Mouse (Mus musculus) heart, postnatal 4 days (tissue): ENCODE data around the gene Cfap206. TPM values are rescaled to one million over a fixed set of nuclear protein-coding genes. Genes with fewer than 3 reads are reported as not detected.
"Not testable (repeated sequence)": the region's sequence is repeated elsewhere in the genome, so short reads cannot be mapped to it uniquely, and the experiment has no call there.

ENCODE experiments used
- DNase-seq: peaks from one replicate; pipeline ENCODE4 v3.0.0; 2021
- total RNA-seq, 2 experiments: library from RNA; stranded (reverse); gene quantifications; 2 replicates each; pipeline ENCODE4 v1.2.3; 2021

The Cfap206 gene
- total RNA-seq, result under 1 TPM; 0.29 to 0.54 TPM

- DNase-seq, result peak; percentile 77
Observed at GRCm38 (mm10) chr4:34729851-34730341, at the start of gene Cfap206. Gene Cfap206 (minus strand): TSS chr4:34730206.

GRCm38 (mm10) chr4:34777677-34778527 is 47.9 kb upstream of the Cfap206 start, which contains the start of gene Smim8:
Gene Smim8 (minus strand): TSS chr4:34778423.
- DNase-seq, result peak; percentile 96

GRCm38 (mm10) chr4:34771652-34772371 is 41.8 kb upstream of the Cfap206 start:
- DNase-seq, result no peak

- DNase-seq, result no peak
Observed at GRCm38 (mm10) chr4:34756163-34756562, 26.2 kb upstream of the Cfap206 start, which contains the start of gene Gm136. Gene Gm136 (minus strand): TSS chr4:34756263.

- peak; percentile 16 for DNase-seq
Observed at GRCm38 (mm10) chr4:34749236-34749635, 19.2 kb upstream of the Cfap206 start.

GRCm38 (mm10) chr4:34734461-34734860 is 4.5 kb upstream of the Cfap206 start:
- DNase-seq, result no peak

GRCm38 (mm10) chr4:34733415-34733814 is 3.4 kb upstream of the Cfap206 start:
- not testable (repeated sequence) for DNase-seq

- DNase-seq, result not testable (repeated sequence)
Observed at GRCm38 (mm10) chr4:34725710-34726109, 4.3 kb downstream of the Cfap206 start.

- DNase-seq, result no peak
Observed at GRCm38 (mm10) chr4:34724306-34724705, 5.7 kb downstream of the Cfap206 start.

- DNase-seq, result no peak
Observed at GRCm38 (mm10) chr4:34723186-34723585, 6.8 kb downstream of the Cfap206 start.

- DNase-seq, result no peak
Observed at GRCm38 (mm10) chr4:34720127-34720895, 9.7 kb downstream of the Cfap206 start.

- DNase-seq, result no peak
Observed at GRCm38 (mm10) chr4:34719421-34719820, 10.6 kb downstream of the Cfap206 start.

GRCm38 (mm10) chr4:34715062-34715461 is 14.9 kb downstream of the Cfap206 start:
- no peak for DNase-seq

GRCm38 (mm10) chr4:34708127-34708526 is 21.9 kb downstream of the Cfap206 start:
- DNase-seq, result no peak

GRCm38 (mm10) chr4:34707248-34707647 is 22.8 kb downstream of the Cfap206 start:
- DNase-seq, result no peak

- DNase-seq, result no peak
Observed at GRCm38 (mm10) chr4:34703029-34703428, 27.0 kb downstream of the Cfap206 start.

GRCm38 (mm10) chr4:34702231-34702630 is 27.8 kb downstream of the Cfap206 start:
- no peak for DNase-seq

- DNase-seq, result peak; percentile 73
Observed at GRCm38 (mm10) chr4:34701528-34701927, 28.5 kb downstream of the Cfap206 start.

- no peak for DNase-seq
Observed at GRCm38 (mm10) chr4:34688021-34688420, 42.0 kb downstream of the Cfap206 start.

- DNase-seq, result peak; percentile 94
Observed at GRCm38 (mm10) chr4:34686874-34687567, 43.0 kb downstream of the Cfap206 start, which contains the start of gene Slc35a1. Gene Slc35a1 (minus strand): TSS chr4:34687438.

GRCm38 (mm10) chr4:34680530-34680929 is 49.5 kb downstream of the Cfap206 start:
- DNase-seq, result peak; percentile 23

GRCm38 (mm10) chr4:34673721-34674120 is 56.3 kb downstream of the Cfap206 start:
- peak; percentile 62 for DNase-seq
